Mouse (Mus musculus) E14TG2a.4 (cell line): Measurements from ENCODE around the gene Ifrd2.

ENCODE experiments used
- H3K27me3 ChIP-seq: 2 replicates; pipeline ENCODE4 v1.6.1; 2014; ENCODE audit warnings: low read length, control low read depth; ENCODE audit not compliant: insufficient read depth
- H3K36me3 ChIP-seq: 2 replicates; pipeline ENCODE4 v1.6.1; 2014; ENCODE audit warnings: low read length, control low read depth; ENCODE audit not compliant: insufficient read depth
- H3K4me1 ChIP-seq: replicated peaks from 2 replicates; pipeline ENCODE4 v1.6.1; 2014; ENCODE audit warnings: low read depth, low read length, control low read depth
- H3K4me3 ChIP-seq: replicated peaks from 2 replicates; pipeline ENCODE4 v1.5.1; 2014; ENCODE audit warnings: mild to moderate bottlenecking, low read length
- H3K9me3 ChIP-seq: 2 replicates; pipeline ENCODE4 v1.6.1; 2014; ENCODE audit warnings: low read length, control low read depth
- CTCF ChIP-seq: conservative IDR thresholded peaks from 2 replicates; pipeline ENCODE4 v1.5.1; 2014; ENCODE audit warnings: low read length
- NANOG ChIP-seq: IDR thresholded peaks from 2 replicates; pipeline ENCODE4 v1.6.1; 2014; ENCODE audit warnings: borderline replicate concordance, low read length, mixed read lengths
- POU5F1 ChIP-seq: IDR thresholded peaks from 2 replicates; pipeline ENCODE4 v1.6.1; 2014; ENCODE audit warnings: low read length, borderline replicate concordance

The Ifrd2 gene

GRCm38 (mm10) chr9:107576357-107577107, 10.9 kb upstream of the Ifrd2 start, which contains the start of gene Hyal1:
Gene Hyal1 (plus strand): TSS chr9:107576927.
- no peak for TF ChIP-seq CTCF
- TF ChIP-seq NANOG, result no peak
- TF ChIP-seq POU5F1, result no peak
- Histone ChIP-seq H3K4me1 (peaks cover 78% of the 10 kb centered on the region), H3K36me3 (peaks cover 30% of the 10 kb centered on the region), H3K4me3 (peak within 1 kb of the TSS; percentile 77), H3K27me3 (no peaks in the 10 kb centered on the region), H3K9me3 (no peaks in the 10 kb centered on the region)

GRCm38 (mm10) chr9:107577871-107578270, 9.6 kb upstream of the Ifrd2 start:
- Histone ChIP-seq H3K36me3 (peaks cover 23% of the 10 kb centered on the region), H3K9me3 (no peaks in the 10 kb centered on the region), H3K4me3 (peak overlapping the region; percentile 77; the same call in 1 of the 2 replicates), H3K27me3 (no peaks in the 10 kb centered on the region), H3K4me1 (peaks cover 82% of the 10 kb centered on the region)
- TF ChIP-seq CTCF, result no peak
- TF ChIP-seq NANOG, result no peak
- TF ChIP-seq POU5F1, result no peak

DNA sequence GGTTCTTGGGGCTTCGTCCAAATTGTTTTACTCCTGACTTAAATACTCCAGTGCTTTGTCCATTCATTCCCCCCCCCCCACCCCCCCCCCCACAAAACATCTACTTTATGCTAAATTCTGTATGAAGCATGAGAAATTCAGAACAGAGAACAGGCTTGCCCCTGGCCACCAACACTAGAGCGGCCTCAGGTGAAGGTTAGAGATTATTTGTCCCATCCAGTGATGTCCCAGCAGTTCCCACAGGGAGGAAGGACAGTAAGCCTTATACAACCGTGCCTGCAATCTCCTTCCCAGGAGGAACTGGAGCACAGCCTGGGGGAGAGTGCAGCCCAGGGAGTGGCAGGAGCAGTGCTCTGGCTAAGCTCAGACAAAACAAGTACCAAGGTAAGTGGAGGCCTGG, 8.9 kb upstream of the Ifrd2 start, which contains the start of gene Naa80:
Naa80 (plus strand) TSS at position 301 of the 400 bp plus-strand sequence.
- H3K27me3 ChIP-seq, result no peaks in the 10 kb centered on the region
- peaks cover 26% of the 10 kb centered on the region for H3K36me3 ChIP-seq
- H3K4me1 ChIP-seq, result peaks cover 85% of the 10 kb centered on the region
- H3K9me3 ChIP-seq, result no peaks in the 10 kb centered on the region
- TF ChIP-seq NANOG (no peak), CTCF (no peak), POU5F1 (no peak)
- H3K4me3 ChIP-seq, result peak within 1 kb of the TSS; percentile 77; the same call in 1 of the 2 replicates

DNA sequence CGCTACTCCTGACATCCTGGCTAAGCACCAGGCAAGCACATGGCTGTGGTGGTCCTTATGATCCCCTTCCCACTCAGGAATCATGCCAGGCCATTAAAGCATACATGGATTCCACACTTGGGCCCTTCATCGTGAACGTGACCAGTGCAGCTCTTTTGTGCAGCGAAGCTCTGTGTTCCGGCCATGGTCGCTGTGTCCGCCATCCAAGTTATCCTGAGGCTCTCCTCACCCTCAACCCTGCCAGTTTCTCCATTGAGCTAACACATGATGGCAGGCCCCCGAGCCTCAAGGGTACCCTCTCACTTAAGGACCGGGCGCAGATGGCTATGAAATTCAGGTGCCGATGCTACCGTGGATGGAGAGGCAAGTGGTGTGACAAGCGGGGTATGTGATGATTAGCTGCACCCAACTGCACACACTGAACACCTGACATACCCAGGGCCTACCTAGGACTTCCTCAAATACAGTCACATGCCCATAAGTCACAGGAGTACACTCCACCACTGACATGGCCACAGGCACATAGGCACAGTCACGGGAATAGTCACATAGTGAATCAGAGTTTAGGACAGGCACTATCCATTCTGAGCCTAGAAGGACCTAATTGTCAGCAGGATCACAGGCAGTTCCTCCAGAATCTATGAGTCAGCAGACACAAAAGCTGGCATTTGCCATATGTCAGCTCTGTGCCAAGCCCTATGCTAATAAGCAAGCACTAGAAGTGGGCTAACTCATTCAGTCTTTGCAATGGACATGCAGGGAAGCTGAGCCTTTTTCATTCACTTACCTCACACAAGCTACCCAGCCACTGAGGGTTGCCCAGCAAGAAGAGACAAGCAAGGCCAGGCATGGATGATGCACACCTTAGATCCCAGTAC, 8.2 kb upstream of the Ifrd2 start:
- TF ChIP-seq NANOG (no peak), CTCF (no peak), POU5F1 (no peak)
- Histone ChIP-seq H3K4me3 (no peak overlapping the region), H3K4me1 (peaks cover 85% of the 10 kb centered on the region), H3K9me3 (no peaks in the 10 kb centered on the region), H3K36me3 (peaks cover 32% of the 10 kb centered on the region), H3K27me3 (no peaks in the 10 kb centered on the region)

GRCm38 (mm10) chr9:107580501-107581317, 6.7 kb upstream of the Ifrd2 start, which contains the start of gene Hyal3:
Gene Hyal3 (plus strand): TSS chr9:107580818.
- Histone ChIP-seq H3K27me3 (no peaks in the 10 kb centered on the region), H3K4me1 (peaks cover 75% of the 10 kb centered on the region), H3K4me3 (peak within 1 kb of the TSS; percentile 83), H3K36me3 (peaks cover 36% of the 10 kb centered on the region), H3K9me3 (no peaks in the 10 kb centered on the region)
- no peak for TF ChIP-seq NANOG
- TF ChIP-seq CTCF, result no peak
- TF ChIP-seq POU5F1, result no peak

DNA sequence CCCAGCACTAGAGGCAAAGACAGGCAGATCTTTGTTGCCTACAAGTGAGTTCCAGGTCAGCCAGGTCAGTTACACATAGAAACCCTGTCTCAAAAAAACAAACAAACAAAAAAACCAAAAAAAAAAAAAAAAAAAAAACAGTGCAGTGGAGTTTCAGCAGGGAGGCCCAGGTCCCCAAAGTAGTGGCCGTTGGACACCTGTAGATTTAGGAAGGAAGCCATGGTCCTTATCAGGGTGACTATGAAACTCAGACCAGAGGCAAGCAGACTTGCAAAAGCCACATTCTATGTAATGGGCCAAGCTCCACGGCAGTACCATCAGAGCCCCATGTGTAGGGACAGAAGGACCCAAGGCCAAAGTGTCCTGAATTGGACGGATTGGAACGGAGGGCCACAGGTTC, 5.9 kb upstream of the Ifrd2 start:
- no peaks in the 10 kb centered on the region for H3K9me3 ChIP-seq
- H3K4me1 ChIP-seq, result peaks cover 71% of the 10 kb centered on the region
- H3K36me3 ChIP-seq, result peaks cover 36% of the 10 kb centered on the region
- peak overlapping the region; percentile 83 for H3K4me3 ChIP-seq
- no peak for TF ChIP-seq POU5F1
- TF ChIP-seq CTCF, result no peak
- TF ChIP-seq NANOG, result no peak
- no peaks in the 10 kb centered on the region for H3K27me3 ChIP-seq

DNA sequence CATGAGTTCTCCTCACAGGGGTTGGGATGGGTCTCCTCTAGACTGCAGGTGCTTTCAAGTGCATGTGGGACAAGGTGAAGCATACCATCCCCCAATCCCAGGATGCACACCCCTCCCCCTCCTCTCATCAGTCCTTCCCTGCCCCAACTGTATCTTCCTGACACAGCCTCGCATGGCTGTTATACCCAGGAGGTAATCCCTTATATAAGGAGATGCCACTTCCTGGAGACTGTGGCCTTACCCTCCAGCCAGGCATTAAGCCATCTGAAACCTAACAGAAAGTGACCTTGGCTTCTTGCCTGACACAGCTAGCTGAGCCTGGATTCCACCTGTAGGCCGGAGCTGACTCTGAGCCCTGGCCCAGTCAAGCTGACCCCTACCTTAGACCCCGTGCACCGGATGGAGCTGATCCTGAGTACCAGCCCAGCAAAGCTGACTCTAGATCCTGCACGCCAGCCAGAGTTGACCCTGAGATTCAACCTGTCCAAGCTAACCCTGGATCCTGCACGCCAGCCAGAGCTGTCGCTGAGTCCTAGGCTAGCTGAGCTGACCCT, 4.9 kb upstream of the Ifrd2 start:
- no peaks in the 10 kb centered on the region for H3K27me3 ChIP-seq
- peaks cover 36% of the 10 kb centered on the region for H3K36me3 ChIP-seq
- peaks cover 64% of the 10 kb centered on the region for H3K4me1 ChIP-seq
- no peaks in the 10 kb centered on the region for H3K9me3 ChIP-seq
- TF ChIP-seq NANOG, result no peak
- TF ChIP-seq CTCF, result no peak
- TF ChIP-seq POU5F1, result no peak
- no peak overlapping the region for H3K4me3 ChIP-seq

DNA sequence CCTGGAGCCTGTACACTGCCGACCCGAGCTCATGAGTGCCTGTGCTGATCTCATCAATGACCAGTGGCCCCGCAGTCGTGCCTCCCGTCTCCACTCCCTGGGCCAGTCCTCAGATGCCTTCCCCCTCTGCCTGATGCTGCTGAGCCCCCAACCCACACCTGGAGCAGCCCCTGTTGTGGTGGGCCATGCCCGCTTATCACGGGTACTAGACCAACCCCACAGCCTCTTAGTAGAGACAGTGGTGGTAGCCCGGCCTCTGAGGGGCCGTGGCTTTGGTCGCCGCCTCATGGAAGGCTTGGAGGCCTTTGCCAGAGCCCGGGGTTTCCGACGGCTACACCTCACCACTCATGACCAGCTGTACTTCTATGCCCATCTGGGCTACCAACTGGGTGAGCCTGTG, 4.3 kb upstream of the Ifrd2 start:
- TF ChIP-seq CTCF (no peak), POU5F1 (no peak)
- no peaks in the 10 kb centered on the region for H3K9me3 ChIP-seq
- H3K27me3 ChIP-seq, result no peaks in the 10 kb centered on the region

More for the DNA sequence above, 4.3 kb upstream of the Ifrd2 start:
- Histone ChIP-seq H3K36me3 (peaks cover 36% of the 10 kb centered on the region), H3K4me3 (no peak overlapping the region), H3K4me1 (peaks cover 61% of the 10 kb centered on the region)
